Mouse (Mus musculus) small intestine, adult 2 months (tissue): ENCODE measurements around the gene Pkd1. TPM values are rescaled to one million over a fixed set of nuclear protein-coding genes. Genes with fewer than 3 reads are reported as not detected.

ENCODE experiments used
- H3K27ac ChIP-seq: fragments of 200-500 bp; 2 replicates; pipeline ENCODE4 v1.5.1; 2012; ENCODE audit warnings: low read depth, low read length, control low read depth, inconsistent platforms; ENCODE audit not compliant: insufficient read depth
- H3K27me3 ChIP-seq: fragments of 200-500 bp; 2 replicates; pipeline ENCODE4 v1.6.1; 2012; ENCODE audit warnings: mild to moderate bottlenecking, moderate library complexity, low read length, inconsistent platforms; ENCODE audit not compliant: control insufficient read depth, insufficient read depth
- H3K36me3 ChIP-seq: fragments of 200-500 bp; 2 replicates; pipeline ENCODE4 v1.6.1; 2012; ENCODE audit warnings: mild to moderate bottlenecking, low read length, control low read depth, inconsistent platforms; ENCODE audit not compliant: control insufficient read depth, insufficient read depth
- H3K4me1 ChIP-seq: fragments of 200-500 bp; 2 replicates; pipeline ENCODE4 v1.6.1; 2012; ENCODE audit warnings: low read length, inconsistent platforms, mixed read lengths; ENCODE audit not compliant: control insufficient read depth, insufficient read depth, insufficient read length
- H3K4me3 ChIP-seq: fragments of 200-500 bp; 2 replicates; pipeline ENCODE4 v1.5.1; 2012; ENCODE audit warnings: low read depth, mild to moderate bottlenecking, control low read depth, inconsistent platforms, low read length, moderate library complexity
- CTCF ChIP-seq: fragments of 200-500 bp; IDR thresholded peaks from 2 replicates; pipeline ENCODE4 v1.5.1; 2012; ENCODE audit warnings: low read depth, mild to moderate bottlenecking, control low read depth, inconsistent platforms, low read length, moderate library complexity, mixed read lengths; ENCODE audit not compliant: insufficient replicate concordance, insufficient read length; ENCODE audit errors: extremely low read depth
- POLR2A ChIP-seq: fragments of 200-500 bp; IDR thresholded peaks from 2 replicates; pipeline ENCODE4 v1.6.1; 2012; ENCODE audit warnings: low read depth, mild to moderate bottlenecking, control low read depth, inconsistent platforms, low read length, moderate library complexity
- WGBS: fragments of 180-500 bp; shearing (Covaris S2); methylation state at CpG from one replicate; pipeline ENCODE4 v1.1.7; 2018; 5-methylcytosine and 5-hydroxymethylcytosine counted together
- polyA plus RNA-seq: library from polyadenylated mRNA; depleted of rRNA; stranded (reverse); fragments of >200 nt; gene quantifications from 2 replicates; pipeline ENCODE4 v1.2.3, GENCODE M21; 2012

Pkd1 gene
- polyA plus RNA-seq, 1 experiment, result 31.9 TPM

GRCm38 (mm10) chr17:24507806-24508460 is 41.7 kb upstream of the Pkd1 start:
- WGBS, result 51% methylated on average over 12 of the region's 12 CpGs
- TF ChIP-seq CTCF (no peak), POLR2A (no peak)
- no peak overlapping the region for H3K27ac ChIP-seq
- H3K36me3 ChIP-seq, result peaks cover 39% of the 10 kb centered on the region
- no peak overlapping the region for H3K4me3 ChIP-seq
- H3K27me3 ChIP-seq, result no peaks in the 10 kb centered on the region
- peaks cover 15% of the 10 kb centered on the region for H3K4me1 ChIP-seq

GRCm38 (mm10) chr17:24513609-24514008 is 36.0 kb upstream of the Pkd1 start:
- Histone ChIP-seq H3K27ac (no peak overlapping the region), H3K36me3 (peaks cover 63% of the 10 kb centered on the region), H3K27me3 (no peaks in the 10 kb centered on the region), H3K4me1 (no peaks in the 10 kb centered on the region), H3K4me3 (no peak overlapping the region)
- TF ChIP-seq CTCF, result peak; percentile 69; the same call in 1 of the 2 replicates
- TF ChIP-seq POLR2A, result no peak
- WGBS, result 46% methylated on average over 5 of the region's 5 CpGs

GRCm38 (mm10) chr17:24514270-24515257 is 35.1 kb upstream of the Pkd1 start:
- 82% methylated on average over 24 of the region's 24 CpGs for WGBS
- peaks cover 57% of the 10 kb centered on the region for H3K36me3 ChIP-seq
- no peaks in the 10 kb centered on the region for H3K27me3 ChIP-seq
- no peaks in the 10 kb centered on the region for H3K4me1 ChIP-seq
- H3K27ac ChIP-seq, result peak overlapping the region; percentile 20; the same call in 1 of the 2 replicates
- TF ChIP-seq CTCF, result no peak
- TF ChIP-seq POLR2A, result no peak
- H3K4me3 ChIP-seq, result peak overlapping the region; percentile 30

- Histone ChIP-seq H3K4me3 (no peak overlapping the region), H3K27me3 (no peaks in the 10 kb centered on the region), H3K4me1 (no peaks in the 10 kb centered on the region), H3K27ac (no peak overlapping the region), H3K36me3 (peaks cover 17% of the 10 kb centered on the region)
- TF ChIP-seq CTCF (no peak), POLR2A (no peak)
- WGBS, result 86% methylated on average over 4 of the region's 4 CpGs
Observed at GRCm38 (mm10) chr17:24520450-24520849, 29.2 kb upstream of the Pkd1 start.

- H3K27me3 ChIP-seq, result no peaks in the 10 kb centered on the region
- no peak overlapping the region for H3K4me3 ChIP-seq
- 58% methylated on average over 2 of the region's 2 CpGs for WGBS
- H3K36me3 ChIP-seq, result peaks cover 6% of the 10 kb centered on the region; the same call in 1 of the 2 replicates
- TF ChIP-seq CTCF (no peak), POLR2A (no peak)
- peaks cover 8% of the 10 kb centered on the region for H3K4me1 ChIP-seq
- H3K27ac ChIP-seq, result no peak overlapping the region
Observed at GRCm38 (mm10) chr17:24524734-24525133, 24.9 kb upstream of the Pkd1 start.

- TF ChIP-seq POLR2A, result no peak
- TF ChIP-seq CTCF, result no peak
- Histone ChIP-seq H3K4me1 (peaks cover 10% of the 10 kb centered on the region), H3K36me3 (peaks cover 8% of the 10 kb centered on the region), H3K4me3 (peak overlapping the region; percentile 75), H3K27ac (peak overlapping the region; percentile 29), H3K27me3 (no peaks in the 10 kb centered on the region)
- WGBS, result under 1% methylated on average over 19 of the region's 19 CpGs
Observed at GRCm38 (mm10) chr17:24527315-24527714, 22.3 kb upstream of the Pkd1 start.

- peak within 1 kb of the TSS; percentile 75 for H3K4me3 ChIP-seq
- H3K27ac ChIP-seq, result peak within 1 kb of the TSS; percentile 77
- TF ChIP-seq CTCF (no peak), POLR2A (peak; percentile 92)
- WGBS, result under 1% methylated on average over 40 of the region's 40 CpGs
- H3K27me3 ChIP-seq, result no peaks in the 10 kb centered on the region
- H3K36me3 ChIP-seq, result peaks cover 8% of the 10 kb centered on the region
- peaks cover 10% of the 10 kb centered on the region for H3K4me1 ChIP-seq
Observed at GRCm38 (mm10) chr17:24527723-24528559, 21.7 kb upstream of the Pkd1 start, which contains the start of gene Traf7. Gene Traf7 (minus strand): TSS chr17:24527938.
